ENCODE assay signal across 15 mouse cellular contexts in genomic region chr9:110293873-110294415, GRCm38 (mm10). TPM values are rescaled to one million over a fixed set of nuclear protein-coding genes. Genes with fewer than 3 reads are reported as not detected.
DNase-seq lines count a peak whose midpoint lies in the region; TF ChIP-seq lines count a peak whose summit lies in the region.
"Had no signal": no experiment of that assay in that cellular context is flagged by ENCODE, and none has a peak within 500 bp of the region (broad histone marks: within the 10 kb centered on the region; RNA-seq: fewer than 3 reads in every experiment).

No protein-coding gene starts in this region.

- H3K4me3 ChIP-seq in cortical plate, adult 2 months (ENCODE audit: insufficient read depth, low read length), result peak overlapping the region; percentile 7
- H3K4me3 ChIP-seq: embryonic facial prominence, embryonic 15.5 days; heart, embryonic 15.5 days; liver, embryonic 12.5 days had no signal

- H3K4me1 ChIP-seq in cortical plate, adult 2 months (ENCODE audit: control insufficient read depth, insufficient read depth, low read length), result no peaks in the 10 kb centered on the region
- H3K4me1 ChIP-seq: embryonic facial prominence, embryonic 15.5 days; heart, embryonic 15.5 days; liver, embryonic 12.5 days had no signal

- H3K27ac ChIP-seq in cortical plate, adult 2 months (ENCODE audit: insufficient read depth, low read length), result peak overlapping the region; percentile 11; the same call in 1 of the 2 replicates
- H3K27ac ChIP-seq: embryonic facial prominence, embryonic 15.5 days; heart, embryonic 15.5 days; liver, embryonic 12.5 days had no signal

- DNase-seq in left cerebral cortex, adult 18-20 months (ENCODE audit: low spot score in 2 of 2), result peak; percentile 20 to 34
- no peak for DNase-seq in left cerebral cortex, postnatal 4 days
- DNase-seq in left cerebral cortex, postnatal 36 days (ENCODE audit: low spot score in 2 of 2), result peak; percentile 49 to 56
- peak; percentile 44 for DNase-seq in right cerebral cortex, postnatal 25 days
- DNase-seq in B cell, adult 2 months, result no peak
- no peak for DNase-seq in spleen, postnatal 14 days (ENCODE audit: low spot score in 2 of 2)
- DNase-seq: adrenal gland, adult 2 months; cerebellum, postnatal 36 days; kidney, postnatal 14 days; thymus, postnatal 14 days had no signal

- TF ChIP-seq POLR2A in cortical plate, adult 2 months (IDR thresholded peaks at IDR 0.05; ENCODE audit: extremely low read depth, insufficient read depth, low read length), result peak; percentile 55; the same call in 1 of the 2 replicates

- intact Hi-C loops in left cerebral cortex, postnatal 4 days (cut with DNase I), result no loop called here
- intact Hi-C loops in left cerebral cortex, postnatal 36 days (cut with DNase I), result loop anchor here (5.0 kb wide), 1 partner anchor 47 kb away; no protein-coding TSS in a partner anchor

- TF ChIP-seq CTCF in cortical plate, adult 2 months (IDR thresholded peaks at IDR 0.05; ENCODE audit: extremely low read depth, insufficient read depth, low read length), result no peak

RNA-seq across cellular contexts. Expression of gene Elp6, which starts 11.0 kb away (rescaled TPM):
- 10 to 100 TPM in 1 of 2 experiments, 1 to 10 TPM in 1; 10.0 to 13.6 TPM for total RNA-seq in left cerebral cortex, adult 18-20 months (2021)
- 10 to 100 TPM; 12.5 to 19.3 TPM for total RNA-seq in left cerebral cortex, postnatal 4 days (2021)
- 18.4 and 20.0 TPM in 2 replicates for polyA plus RNA-seq in cortical plate, adult 2 months (2012; rRNA removed)
- total RNA-seq in left cerebral cortex, postnatal 36 days (2021), result 10 to 100 TPM; 11.1 to 12.7 TPM

RNA-seq across cellular contexts. Expression of gene Scap, which starts 39.1 kb away (rescaled TPM):
- 100 to 1,000 TPM in 1 of 2 experiments, 10 to 100 TPM in 1; 91.7 to 103 TPM for total RNA-seq in left cerebral cortex, adult 18-20 months (2021)
- total RNA-seq in left cerebral cortex, postnatal 4 days (2021), result 10 to 100 TPM; 96.7 to 99.5 TPM
- polyA plus RNA-seq in cortical plate, adult 2 months (2012; rRNA removed), result 41.7 and 44.6 TPM in 2 replicates
- 100 to 1,000 TPM in 1 of 2 experiments, 10 to 100 TPM in 1; 97.2 to 100 TPM for total RNA-seq in left cerebral cortex, postnatal 36 days (2021)

RNA-seq across cellular contexts. Expression of gene Cspg5, which starts 50.4 kb away (rescaled TPM):
- 100 to 1,000 TPM; 365 to 384 TPM for total RNA-seq in left cerebral cortex, adult 18-20 months (2021)
- 100 to 1,000 TPM; 420 to 463 TPM for total RNA-seq in left cerebral cortex, postnatal 4 days (2021)
- 382 and 388 TPM in 2 replicates for polyA plus RNA-seq in cortical plate, adult 2 months (2012; rRNA removed)
- total RNA-seq in left cerebral cortex, postnatal 36 days (2021), result 100 to 1,000 TPM; 363 to 430 TPM
- total RNA-seq: monocyte, adult 5-6 weeks had no signal

Comparison
In these comparisons a context has a peak if more than half of its experiments do, and no peak if none do; other contexts are left out.
1. DNase-seq: peak in left cerebral cortex, adult 18-20 months (2 of 2), left cerebral cortex, postnatal 36 days (2 of 2) and right cerebral cortex, postnatal 25 days (single experiment); none in left cerebral cortex, postnatal 4 days (single experiment), B cell, adult 2 months (0 of 2) and spleen, postnatal 14 days (0 of 2).